In the genomic region with DNA sequence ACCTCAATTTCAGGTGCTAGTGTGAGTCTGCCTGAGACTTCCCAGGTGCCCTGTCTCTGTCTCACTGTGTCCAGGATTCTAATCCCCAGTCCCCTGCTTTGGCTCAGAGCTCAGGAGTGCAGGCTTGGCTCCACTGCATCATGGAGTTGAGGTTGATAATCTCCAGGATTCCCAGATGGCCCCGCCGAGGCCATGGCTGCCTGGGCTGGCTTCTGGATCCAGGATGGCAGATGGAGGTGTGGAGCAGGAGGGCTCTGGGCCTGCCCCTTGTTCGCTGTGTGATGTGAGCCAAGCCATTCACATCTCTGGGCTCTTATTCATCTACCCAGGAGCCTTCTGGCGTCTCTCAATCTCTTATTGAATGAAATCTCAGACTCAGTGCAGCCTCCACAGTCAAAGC, we compare ENCODE assay signal across 31 mouse cellular contexts. TPM values are rescaled to one million over a fixed set of nuclear protein-coding genes. Genes with fewer than 3 reads are reported as not detected.
DNase-seq lines count a peak whose midpoint lies in the region; ATAC-seq and TF ChIP-seq lines count a peak whose summit lies in the region.
"Had no signal": no experiment of that assay in that cellular context is flagged by ENCODE, and none has a peak within 500 bp of the region (broad histone marks: within the 10 kb centered on the region; RNA-seq: fewer than 3 reads in every experiment).

No protein-coding gene starts in this region.

- no peak for ATAC-seq in midbrain, embryonic 11.5 days (ENCODE audit: low FRiP score)
- no peak for ATAC-seq in midbrain, embryonic 15.5 days (replicated peaks)
- no peak for ATAC-seq in lung, postnatal 0 days
- ATAC-seq: forebrain, embryonic 16.5 days; intestine, embryonic 16.5 days; midbrain, embryonic 16.5 days had no signal

- DNase-seq in midbrain, embryonic 11.5 days (ENCODE audit: low spot score, missing footprints) = peak; percentile 61
- DNase-seq in cerebellum, adult 8-10 months = peak; percentile 59
- DNase-seq in cerebellum, postnatal 25 days = peak; percentile 64 to 75
- no peak for DNase-seq in lung, postnatal 4 days
- no peak for DNase-seq in adrenal gland, adult 18-20 months (ENCODE audit: low spot score in 2 of 2)
- DNase-seq in lung, postnatal 0 days (ENCODE audit: low spot score) = no peak
- DNase-seq: adrenal gland, postnatal 25 days; gastrocnemius, adult 2 months; gastrocnemius, postnatal 36 days; heart, adult 18-20 months; heart, postnatal 36 days; kidney, adult 9 months; kidney, postnatal 10 days; layer of hippocampus, adult 9-11 months; right cerebral cortex, adult 18-20 months; spleen, adult 18-20 months; thymus, adult 2 months; thymus, postnatal 36 days had no signal

- no peak overlapping the region for H3K9ac ChIP-seq in midbrain, embryonic 11.5 days (ENCODE audit: low read length)
- H3K9ac ChIP-seq in midbrain, embryonic 15.5 days = no peak overlapping the region
- H3K9ac ChIP-seq in lung, postnatal 0 days (replicated peaks; ENCODE audit: low read depth) = no peak overlapping the region
- H3K9ac ChIP-seq: embryonic facial prominence, embryonic 13.5 days; hindbrain, embryonic 12.5 days; limb, embryonic 12.5 days; lung, embryonic 15.5 days; neural tube, embryonic 12.5 days had no signal

- 92% methylated on average over 4 of the region's 4 CpGs for WGBS in midbrain, embryonic 11.5 days
- 81% methylated on average over 4 of the region's 4 CpGs for WGBS in midbrain, embryonic 15.5 days
- 92% methylated on average over 4 of the region's 4 CpGs for WGBS in lung, postnatal 0 days

- no peak overlapping the region for H3K27ac ChIP-seq in midbrain, embryonic 11.5 days (ENCODE audit: low read depth, low read length)
- no peak overlapping the region for H3K27ac ChIP-seq in midbrain, embryonic 15.5 days
- no peak overlapping the region for H3K27ac ChIP-seq in lung, postnatal 0 days (ENCODE audit: low read length)
- H3K27ac ChIP-seq: embryonic facial prominence, embryonic 13.5 days; gastrocnemius, adult 2 months; hindbrain, embryonic 12.5 days; limb, embryonic 12.5 days; lung, embryonic 15.5 days; macrophage; neural tube, embryonic 12.5 days had no signal

- H3K4me2 ChIP-seq in midbrain, embryonic 11.5 days = no peak overlapping the region
- no peak overlapping the region for H3K4me2 ChIP-seq in midbrain, embryonic 15.5 days
- no peak overlapping the region for H3K4me2 ChIP-seq in lung, postnatal 0 days (replicated peaks; ENCODE audit: low read depth, low read length)
- H3K4me2 ChIP-seq: embryonic facial prominence, embryonic 13.5 days; heart, embryonic 11.5 days; hindbrain, embryonic 12.5 days; limb, embryonic 12.5 days; liver, embryonic 11.5 days; lung, embryonic 15.5 days; neural tube, embryonic 12.5 days had no signal

- no peak for TF ChIP-seq CTCF in lung, postnatal 0 days (IDR thresholded peaks at IDR 0.05)

- H3K9me3 ChIP-seq in midbrain, embryonic 11.5 days (ENCODE audit: control insufficient read depth, low read length) = no peaks in the 10 kb centered on the region
- H3K9me3 ChIP-seq in midbrain, embryonic 15.5 days = no peaks in the 10 kb centered on the region
- no peaks in the 10 kb centered on the region for H3K9me3 ChIP-seq in lung, postnatal 0 days (ENCODE audit: low read length)
- H3K9me3 ChIP-seq: embryonic facial prominence, embryonic 13.5 days; hindbrain, embryonic 12.5 days; limb, embryonic 12.5 days; lung, embryonic 15.5 days; neural tube, embryonic 12.5 days had no signal

- H3K36me3 ChIP-seq in midbrain, embryonic 11.5 days (ENCODE audit: control insufficient read depth, insufficient read depth, low read length) = no peaks in the 10 kb centered on the region
- H3K36me3 ChIP-seq in midbrain, embryonic 15.5 days (replicated peaks) = no peaks in the 10 kb centered on the region
- H3K36me3 ChIP-seq in lung, postnatal 0 days (ENCODE audit: insufficient read depth, low read length) = no peaks in the 10 kb centered on the region
- H3K36me3 ChIP-seq: embryonic facial prominence, embryonic 13.5 days; hindbrain, embryonic 12.5 days; limb, embryonic 12.5 days; lung, embryonic 15.5 days; neural tube, embryonic 12.5 days had no signal

- H3K4me3 ChIP-seq in midbrain, embryonic 11.5 days (ENCODE audit: low read depth, low read length) = no peak overlapping the region
- H3K4me3 ChIP-seq in midbrain, embryonic 15.5 days = no peak overlapping the region
- H3K4me3 ChIP-seq in lung, postnatal 0 days (ENCODE audit: low read depth, low read length) = no peak overlapping the region
- H3K4me3 ChIP-seq: embryonic facial prominence, embryonic 13.5 days; gastrocnemius, adult 2 months; hindbrain, embryonic 12.5 days; limb, embryonic 12.5 days; lung, embryonic 15.5 days; myocyte; neural tube, embryonic 12.5 days had no signal

- H3K27me3 ChIP-seq in midbrain, embryonic 11.5 days (ENCODE audit: control insufficient read depth, insufficient read depth, low read length) = no peaks in the 10 kb centered on the region
- H3K27me3 ChIP-seq in midbrain, embryonic 15.5 days (replicated peaks) = no peaks in the 10 kb centered on the region
- no peaks in the 10 kb centered on the region for H3K27me3 ChIP-seq in lung, postnatal 0 days (replicated peaks; ENCODE audit: insufficient read depth, low read length)
- H3K27me3 ChIP-seq: embryonic facial prominence, embryonic 13.5 days; hindbrain, embryonic 12.5 days; limb, embryonic 12.5 days; lung, embryonic 15.5 days; neural tube, embryonic 12.5 days had no signal

- no peaks in the 10 kb centered on the region for H3K4me1 ChIP-seq in midbrain, embryonic 11.5 days (ENCODE audit: control insufficient read depth, insufficient read depth, low read length)
- no peaks in the 10 kb centered on the region for H3K4me1 ChIP-seq in midbrain, embryonic 15.5 days
- H3K4me1 ChIP-seq in lung, postnatal 0 days (ENCODE audit: insufficient read depth, low read depth, low read length) = no peaks in the 10 kb centered on the region
- H3K4me1 ChIP-seq: embryonic facial prominence, embryonic 13.5 days; hindbrain, embryonic 12.5 days; limb, embryonic 12.5 days; lung, embryonic 15.5 days; neural tube, embryonic 12.5 days had no signal

- no peak for TF ChIP-seq EP300 in lung, postnatal 0 days (IDR thresholded peaks at IDR 0.05)

RNA-seq across cellular contexts. Expression of a gene that starts 45.8 kb away (rescaled TPM):
- 1.4 and 2.6 TPM in 2 replicates for polyA plus RNA-seq in midbrain, embryonic 11.5 days (2014; fragmentation: Nextera tagmentation; extraction: Ambion mirVana)
- polyA plus RNA-seq in midbrain, embryonic 15.5 days (2015; fragmentation: Nextera tagmentation; extraction: Ambion mirVana) = 9.7 and 10.1 TPM in 2 replicates
- total RNA-seq in adrenal gland, adult 18-20 months (2021) = 10 to 100 TPM; 18.8 to 22.6 TPM
- polyA plus RNA-seq in lung, postnatal 0 days (2015; fragmentation: Nextera tagmentation; extraction: Ambion mirVana) = 5.0 and 5.2 TPM in 2 replicates

Comparison
In these comparisons a context has a peak if more than half of its experiments do, and no peak if none do; other contexts are left out.
1. DNase-seq: peak in midbrain, embryonic 11.5 days (single experiment), cerebellum, adult 8-10 months (single experiment) and cerebellum, postnatal 25 days (2 of 2); none in lung, postnatal 4 days (0 of 2), adrenal gland, adult 18-20 months (0 of 2) and lung, postnatal 0 days (single experiment).